Mouse (Mus musculus): ENCODE results near the gene Mxra7. TPM values are rescaled to one million over a fixed set of nuclear protein-coding genes. Genes with fewer than 3 reads are reported as not detected.

The Mxra7 gene
- polyA plus RNA-seq (2021; fragmentation: Nextera tagmentation): 2.4 and 34.7 TPM in 2 replicates
- long read RNA-seq, experiment 1, transcript Mxra7-201 (4 exons, 2,063 nt): major isoform, 10 of 14 reads
- long read RNA-seq, experiment 1, partial matches to known transcripts: 0 of 14 reads
- long read RNA-seq, experiment 1, other reads (novel, unspliced or antisense): 3 of 14 reads
- long read RNA-seq, experiment 2, partial matches to known transcripts: 0 of 8 reads
- long read RNA-seq, experiment 2, other reads (novel, unspliced or antisense): 6 of 8 reads

DNA sequence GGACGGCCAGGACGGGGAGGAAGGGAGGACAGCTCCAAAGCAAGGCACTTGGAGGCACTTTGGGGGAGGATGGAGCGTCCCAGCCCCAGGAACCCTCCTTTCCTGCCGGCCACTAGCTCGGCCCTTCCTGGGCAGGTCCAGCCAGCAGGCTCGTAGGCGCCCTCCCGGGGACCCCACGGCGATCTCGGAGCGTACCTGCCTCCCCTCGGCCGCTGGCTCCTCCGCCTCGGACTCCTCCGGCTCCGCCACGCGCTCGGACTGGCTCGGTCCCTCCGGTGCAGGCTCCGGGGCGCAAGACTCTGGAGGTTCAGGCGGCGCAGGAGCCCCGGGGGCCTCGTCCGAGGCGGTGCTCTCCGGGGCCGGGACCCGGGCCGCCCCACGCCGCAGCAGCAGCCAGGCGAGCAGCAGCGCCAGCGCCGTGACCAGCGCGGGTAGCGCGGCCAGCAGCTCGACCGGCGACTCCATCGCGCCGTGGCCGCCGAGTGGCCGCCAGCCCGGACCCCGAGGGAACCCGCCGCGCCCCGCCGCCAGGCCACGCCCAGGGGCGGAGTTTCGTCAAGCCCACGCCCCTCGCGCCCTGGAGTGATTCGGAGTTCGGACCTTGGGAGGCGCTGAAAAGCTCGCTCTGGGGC lies at the start of gene Mxra7:
Gene Mxra7 (minus strand): TSS at position 513 of the 632 bp plus-strand sequence.

DNA sequence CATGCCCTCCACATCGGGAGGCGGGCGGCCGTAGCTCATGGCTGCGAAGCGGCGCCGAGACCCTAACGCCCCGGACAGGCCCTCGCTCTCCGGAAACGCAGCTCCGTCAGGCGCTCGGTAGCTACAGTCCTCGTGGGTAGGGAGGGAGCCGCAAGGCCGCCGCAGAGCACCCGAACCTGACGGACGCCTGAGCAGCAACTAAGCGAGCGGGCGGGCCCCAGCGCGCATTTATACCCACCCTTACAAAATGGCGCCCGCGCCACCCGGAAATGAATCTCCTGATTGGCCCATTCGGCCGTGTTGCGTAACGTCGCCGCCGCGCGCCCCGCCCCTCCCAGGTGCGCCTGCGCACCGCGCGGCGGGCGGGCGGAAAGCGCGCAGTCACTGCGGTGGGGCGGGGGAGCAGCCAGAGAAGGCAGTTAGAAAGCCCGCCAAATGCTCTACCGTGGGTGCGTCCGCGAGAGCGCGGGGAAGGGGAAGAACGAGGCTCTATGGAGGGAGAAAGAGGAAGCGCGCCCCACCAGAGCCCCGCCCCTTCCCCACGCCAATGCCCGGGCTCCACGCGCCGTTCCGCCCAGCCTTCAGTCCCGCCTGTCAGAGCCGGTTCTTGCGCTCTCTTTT lies 25.2 kb upstream of the Mxra7 start, which contains the start of gene Srsf2:
Gene Srsf2 (minus strand): TSS at position 204 of the 621 bp plus-strand sequence.

DNA sequence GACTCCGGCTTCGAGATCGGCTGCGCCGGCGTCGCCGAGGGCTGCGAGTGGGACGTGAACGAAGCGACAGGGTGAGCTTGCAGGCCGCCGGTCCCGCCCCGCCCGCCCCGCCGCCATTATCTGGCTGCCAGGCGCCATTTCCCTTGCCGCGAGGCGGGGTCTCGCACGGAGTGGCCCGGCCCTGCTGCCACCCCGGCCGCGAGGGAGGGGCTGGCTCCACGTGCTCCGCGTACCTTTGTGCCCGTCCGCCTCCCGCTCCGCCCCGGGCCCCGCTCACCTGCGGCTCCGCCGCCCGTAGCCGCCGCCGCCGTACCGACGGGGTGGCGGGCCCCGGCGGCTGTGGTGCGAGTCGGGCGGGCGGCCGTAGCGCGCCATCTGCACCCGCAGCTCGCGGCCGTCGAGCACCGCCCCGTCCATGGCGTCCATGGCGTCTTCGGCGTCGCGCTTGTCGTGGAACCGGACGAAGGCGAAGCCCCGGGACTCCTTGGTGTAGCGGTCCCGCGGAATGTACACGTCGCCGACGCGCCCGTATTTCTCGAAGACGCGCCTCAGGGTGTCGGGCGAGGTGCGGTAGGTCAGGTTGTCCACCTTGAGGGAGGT lies 24.5 kb upstream of the Mxra7 start, which contains the start of gene Mfsd11:
Gene Mfsd11 (plus strand): TSS at position 150 of the 600 bp plus-strand sequence.

DNA sequence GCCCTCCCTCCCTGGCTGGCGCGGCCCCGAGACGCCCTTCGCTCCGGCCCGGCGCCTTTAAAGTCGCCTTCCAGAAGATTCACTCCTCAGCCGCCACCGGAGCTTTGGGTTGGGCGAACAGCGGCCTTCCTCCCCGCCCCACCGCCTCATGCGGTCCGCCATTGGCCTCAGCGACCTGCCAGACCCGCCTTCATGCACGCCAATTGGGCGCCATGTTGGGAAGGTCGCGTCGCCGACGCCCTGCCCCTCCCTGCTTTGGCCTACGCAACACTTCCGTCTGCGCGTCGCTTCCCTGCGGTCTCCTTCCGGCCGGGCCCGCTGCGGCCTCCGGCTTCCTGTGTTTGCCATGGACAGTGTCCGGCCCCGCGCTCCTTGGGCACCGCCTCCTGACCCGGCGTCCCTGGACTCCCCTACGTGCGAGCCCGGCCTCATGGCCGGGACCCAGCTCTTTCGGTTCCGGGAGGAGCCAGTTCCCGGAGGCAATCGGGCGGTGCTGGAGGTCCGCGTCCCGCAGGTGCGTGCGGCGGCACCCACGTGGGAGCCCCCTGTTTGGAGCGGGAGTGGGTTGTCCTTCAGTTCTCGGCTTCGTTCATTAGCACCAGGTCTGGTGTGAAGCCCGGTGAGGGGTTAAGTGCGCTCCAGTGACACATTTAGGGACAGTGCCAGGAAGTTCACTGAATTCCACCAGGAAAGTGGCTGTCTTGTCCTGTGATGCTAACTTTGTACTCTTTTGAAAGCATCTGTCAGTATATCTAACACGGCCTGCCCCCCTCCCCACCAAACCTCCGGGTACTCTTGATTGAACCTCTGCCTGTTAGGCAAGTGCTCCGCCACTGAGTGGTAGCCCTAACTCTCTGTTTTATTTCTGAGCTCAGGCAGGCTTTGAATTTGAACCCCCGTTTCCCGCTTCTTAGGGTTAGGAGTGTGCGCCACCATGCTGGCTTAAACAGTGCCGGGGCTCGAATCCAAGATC lies 15.7 kb upstream of the Mxra7 start, which contains the start of the genes Mettl23 and Jmjd6:
Gene Mettl23 (plus strand): TSS at position 18 of the 973 bp plus-strand sequence.
Gene Jmjd6 (minus strand): TSS at position 189 of the 973 bp plus-strand sequence.

DNA sequence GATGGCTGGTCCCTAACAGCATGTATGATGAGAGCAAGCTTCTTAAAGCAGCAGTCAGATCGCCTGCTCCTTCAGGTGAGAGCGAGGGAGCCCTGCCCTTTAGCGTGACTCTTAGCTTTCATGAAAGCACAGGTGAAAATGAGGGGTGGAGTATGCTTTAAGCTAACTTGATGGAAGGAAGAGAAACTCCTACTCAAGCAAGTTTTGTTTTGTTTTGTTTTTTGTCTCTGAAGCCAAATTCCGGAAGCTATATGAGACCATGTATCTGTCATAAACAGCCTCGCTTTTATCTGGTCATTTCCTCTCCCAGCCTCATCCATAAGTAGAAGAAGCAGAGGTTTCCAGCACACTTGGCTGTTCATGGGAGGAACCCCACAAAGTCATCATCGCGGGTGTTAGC lies 52.4 kb downstream of the Mxra7 start, which contains the start of gene St6galnac1:
Gene St6galnac1 (minus strand): TSS at position 101 of the 400 bp plus-strand sequence.

Other genes with a start within 250 kb of the Mxra7 start
- gene Ube2o, start 246.6 kb downstream of the Mxra7 start, polyA plus RNA-seq (2021; fragmentation: Nextera tagmentation): 16.7 and 25.2 TPM in 2 replicates
- gene Aanat, start 241.6 kb downstream of the Mxra7 start, polyA plus RNA-seq (2021; fragmentation: Nextera tagmentation): 0.10 and 0.18 TPM in 2 replicates
- 0.18 and 0.51 TPM in 2 replicates for gene Rhbdf2, start 201.0 kb downstream of the Mxra7 start, polyA plus RNA-seq (2021; fragmentation: Nextera tagmentation)
- 13.9 and 15.9 TPM in 2 replicates for gene Prcd, start 174.5 kb downstream of the Mxra7 start, polyA plus RNA-seq (2021; fragmentation: Nextera tagmentation)
- 31.5 and 55.9 TPM in 2 replicates for gene Cygb, start 173.7 kb downstream of the Mxra7 start, polyA plus RNA-seq (2021; fragmentation: Nextera tagmentation)
- gene St6galnac1, start 52.5 kb downstream of the Mxra7 start, polyA plus RNA-seq (2021; fragmentation: Nextera tagmentation): not detected in 2 replicates
- gene Mettl23, start 15.2 kb upstream of the Mxra7 start, polyA plus RNA-seq (2021; fragmentation: Nextera tagmentation): 61.7 and 75.9 TPM in 2 replicates
- gene Jmjd6, start 15.4 kb upstream of the Mxra7 start, polyA plus RNA-seq (2021; fragmentation: Nextera tagmentation): 21.5 and 24.0 TPM in 2 replicates
- gene Mfsd11, start 24.4 kb upstream of the Mxra7 start, polyA plus RNA-seq (2021; fragmentation: Nextera tagmentation): 25.1 and 28.7 TPM in 2 replicates
- 99.8 and 152 TPM in 2 replicates for gene Srsf2, start 25.0 kb upstream of the Mxra7 start, polyA plus RNA-seq (2021; fragmentation: Nextera tagmentation)
- gene Mgat5b, start 90.8 kb upstream of the Mxra7 start, polyA plus RNA-seq (2021; fragmentation: Nextera tagmentation): 14.3 and 16.4 TPM in 2 replicates